Comparison of ENCODE assay signal across 7 mouse cellular contexts in genomic region chr3:37748002-37748733, GRCm38 (mm10). TPM values are rescaled to one million over a fixed set of nuclear protein-coding genes. Genes with fewer than 3 reads are reported as not detected.
DNase-seq lines count a peak whose midpoint lies in the region; ATAC-seq and TF ChIP-seq lines count a peak whose summit lies in the region.

No protein-coding gene starts in this region.

- DNase-seq in CD4-positive, CD25-positive, alpha-beta regulatory T cell, adult 2 months (ENCODE audit: low read depth, low spot score), result peak; percentile 43
- peak; percentile 95 for DNase-seq in MEL (ENCODE audit: low read depth, low spot score)
- peak; percentile 53 for DNase-seq in kidney, adult 18-20 months
- DNase-seq in urinary bladder, postnatal 10 days (ENCODE audit: low spot score), result no peak
- DNase-seq in adrenal gland, postnatal 10 days, result no peak

- no peak overlapping the region for H3K4me2 ChIP-seq in lung, embryonic 15.5 days
- no peak overlapping the region for H3K4me2 ChIP-seq in neural tube, embryonic 15.5 days

- H3K27ac ChIP-seq in MEL (ENCODE audit: control insufficient read depth, low read depth, low read length), result peak overlapping the region; percentile 97
- peak overlapping the region; percentile 66 for H3K27ac ChIP-seq in lung, embryonic 15.5 days
- no peak overlapping the region for H3K27ac ChIP-seq in neural tube, embryonic 15.5 days (replicated peaks)

- 71% methylated on average over 16 of the region's 16 CpGs for WGBS in lung, embryonic 15.5 days
- 85% methylated on average over 16 of the region's 16 CpGs for WGBS in neural tube, embryonic 15.5 days

- peaks cover 19 to 39% of the 10 kb centered on the region in 2 experiments for H3K4me1 ChIP-seq in MEL (ENCODE audit: control insufficient read depth in 1 of 2, insufficient read depth in 2 of 2, low read length in 2 of 2)
- H3K4me1 ChIP-seq in lung, embryonic 15.5 days, result no peaks in the 10 kb centered on the region
- H3K4me1 ChIP-seq in neural tube, embryonic 15.5 days, result no peaks in the 10 kb centered on the region

- H3K79me2 ChIP-seq in MEL (ENCODE audit: control insufficient read depth, insufficient read depth, low read length, poor library complexity), result no peaks in the 10 kb centered on the region

- peak overlapping the region; percentile 63 for H3K9ac ChIP-seq in MEL (ENCODE audit: control insufficient read depth, low read depth, low read length, poor library complexity, severe bottlenecking)
- H3K9ac ChIP-seq in lung, embryonic 15.5 days, result no peak overlapping the region
- no peak overlapping the region for H3K9ac ChIP-seq in neural tube, embryonic 15.5 days (replicated peaks)

- no peaks in the 10 kb centered on the region for H3K9me3 ChIP-seq in MEL (replicated peaks; ENCODE audit: insufficient read depth, low read length)
- H3K9me3 ChIP-seq in lung, embryonic 15.5 days, result no peaks in the 10 kb centered on the region
- H3K9me3 ChIP-seq in neural tube, embryonic 15.5 days (replicated peaks), result no peaks in the 10 kb centered on the region

- peak; percentile 83 to 86 for TF ChIP-seq EP300 in MEL (IDR thresholded peaks at IDR 0.05; ENCODE audit: low read depth in 1 of 2, low read length in 2 of 2)

- TF ChIP-seq POLR2A in MEL (IDR thresholded peaks at IDR 0.05; ENCODE audit: control insufficient read depth in 1 of 2, insufficient read depth in 1 of 2, low read depth in 1 of 2, low read length in 2 of 2, poor library complexity in 1 of 2), result peak in 1 of 2 experiments; percentile 78; a peak in 2 of 4 replicates

- H3K4me3 ChIP-seq in MEL (ENCODE audit: control insufficient read depth in 1 of 2, insufficient read depth in 1 of 2, low read depth in 2 of 2, low read length in 2 of 2), result no peak overlapping the region
- H3K4me3 ChIP-seq in lung, embryonic 15.5 days, result no peak overlapping the region
- no peak overlapping the region for H3K4me3 ChIP-seq in neural tube, embryonic 15.5 days (replicated peaks)

- TF ChIP-seq CTCF in MEL (IDR thresholded peaks at IDR 0.05 in 2 of 3, conservative IDR thresholded peaks at IDR 0.05 in 1 of 3; ENCODE audit: control insufficient read depth in 1 of 3, insufficient read depth in 1 of 3, low read depth in 2 of 3, low read length in 3 of 3, poor library complexity in 1 of 3, severe bottlenecking in 1 of 3), result no peak

- ATAC-seq in lung, embryonic 15.5 days (ENCODE audit: borderline replicate concordance, extremely low read depth, low FRiP score, low TSS enrichment), result 0 out of 2 replicates have a peak, but pooled peaks have one; percentile 69
- ATAC-seq in neural tube, embryonic 15.5 days (ENCODE audit: low FRiP score), result no peak

- H3K27me3 ChIP-seq in MEL (ENCODE audit: control insufficient read depth in 1 of 2, insufficient read depth in 2 of 2, low read length in 2 of 2), result no peaks in the 10 kb centered on the region
- peaks cover 1% of the 10 kb centered on the region; the same call in 1 of the 2 replicates for H3K27me3 ChIP-seq in lung, embryonic 15.5 days
- no peaks in the 10 kb centered on the region for H3K27me3 ChIP-seq in neural tube, embryonic 15.5 days (replicated peaks)

- TF ChIP-seq RAD21 in MEL (IDR thresholded peaks at IDR 0.05; ENCODE audit: low read depth, low read length), result no peak

- H3K36me3 ChIP-seq in MEL (ENCODE audit: control insufficient read depth in 1 of 2, insufficient read depth in 2 of 2, low read length in 2 of 2), result peaks cover 0 to 36% of the 10 kb centered on the region in 2 experiments; a peak in 2 of 4 replicates
- no peaks in the 10 kb centered on the region for H3K36me3 ChIP-seq in lung, embryonic 15.5 days
- H3K36me3 ChIP-seq in neural tube, embryonic 15.5 days, result no peaks in the 10 kb centered on the region

TF ChIP-seq in MEL, 35 proteins besides CTCF, POLR2A, EP300 and RAD21:
- no peak for TF ChIP-seq JUND (IDR thresholded peaks at IDR 0.05; ENCODE audit: low read depth, low read length)
- no peak for TF ChIP-seq NRF1 (IDR thresholded peaks at IDR 0.05; ENCODE audit: insufficient read depth, low read depth, low read length, poor library complexity, severe bottlenecking)
- peak; percentile 53; the same call in 1 of the 2 replicates for TF ChIP-seq MYB (IDR thresholded peaks at IDR 0.05; ENCODE audit: low read depth, low read length)
- TF ChIP-seq NELFE (IDR thresholded peaks at IDR 0.05; ENCODE audit: low read depth, low read length), result peak; percentile 75
- peak; percentile 82 for TF ChIP-seq GATA1 (IDR thresholded peaks at IDR 0.05; ENCODE audit: low read depth, low read length)
- TF ChIP-seq MAX (IDR thresholded peaks at IDR 0.05; ENCODE audit: low read length), result peak; percentile 91
- TF ChIP-seq POLR2AphosphoS5 (IDR thresholded peaks at IDR 0.05; ENCODE audit: borderline replicate concordance, low read depth, low read length), result no peak
- TF ChIP-seq MAZ (IDR thresholded peaks at IDR 0.05; ENCODE audit: low read depth, low read length), result no peak
- TF ChIP-seq ELF1 (IDR thresholded peaks at IDR 0.05; ENCODE audit: low read depth, low read length), result peak; percentile 25; the same call in 1 of the 2 replicates
- TF ChIP-seq BHLHE40 (IDR thresholded peaks at IDR 0.05; ENCODE audit: borderline replicate concordance, low read depth, low read length), result peak; percentile 64
- TF ChIP-seq ZMIZ1 (IDR thresholded peaks at IDR 0.05; ENCODE audit: low read depth, low read length), result no peak
- 0 out of 2 replicates have a peak, but pooled peaks have one; percentile 13 for TF ChIP-seq MAFK (IDR thresholded peaks at IDR 0.05; ENCODE audit: borderline replicate concordance, low read depth, low read length)
- TF ChIP-seq HCFC1 (IDR thresholded peaks at IDR 0.05; ENCODE audit: low read depth, low read length), result 0 out of 2 replicates have a peak, but pooled peaks have one; percentile 12
- peak; percentile 47; the same call in 1 of the 2 replicates for TF ChIP-seq POLR2AphosphoS2 (IDR thresholded peaks at IDR 0.05; ENCODE audit: low read length)
- TF ChIP-seq UBTF (IDR thresholded peaks at IDR 0.05; ENCODE audit: borderline replicate concordance, insufficient read depth, low read depth, low read length), result no peak
- TF ChIP-seq TBP (IDR thresholded peaks at IDR 0.05; ENCODE audit: low read depth, low read length), result peak; percentile 60; the same call in 1 of the 2 replicates
- TF ChIP-seq MYC (IDR thresholded peaks at IDR 0.05; ENCODE audit: low read depth, low read length), result peak; percentile 94
- no peak for TF ChIP-seq GABPA (IDR thresholded peaks at IDR 0.05; ENCODE audit: low read depth, low read length)
- peak; percentile 70 for TF ChIP-seq TCF12 (IDR thresholded peaks at IDR 0.05; ENCODE audit: low read depth, low read length)
- TF ChIP-seq TAL1 (IDR thresholded peaks at IDR 0.05; ENCODE audit: low read length), result peak; percentile 71
- TF ChIP-seq E2F4 (IDR thresholded peaks at IDR 0.05; ENCODE audit: borderline replicate concordance, low read depth, low read length), result no peak
- peak; percentile 88 for TF ChIP-seq RCOR1 (IDR thresholded peaks at IDR 0.05; ENCODE audit: low read depth, low read length)
- no peak for TF ChIP-seq SMC3 (IDR thresholded peaks at IDR 0.05; ENCODE audit: low read depth, low read length)
- peak; percentile 13; the same call in 1 of the 2 replicates for TF ChIP-seq MEF2A (IDR thresholded peaks at IDR 0.05; ENCODE audit: extremely low read depth, insufficient replicate concordance, low read depth, low read length, poor library complexity, severe bottlenecking)
- TF ChIP-seq ZKSCAN1 (IDR thresholded peaks at IDR 0.05; ENCODE audit: low read depth, low read length), result no peak
- no peak for TF ChIP-seq USF1 (IDR thresholded peaks at IDR 0.05; ENCODE audit: low read depth, low read length)
- no peak for TF ChIP-seq ZC3H11A (IDR thresholded peaks at IDR 0.05; ENCODE audit: low read depth, low read length)
- TF ChIP-seq SIN3A (IDR thresholded peaks at IDR 0.05; ENCODE audit: low read length), result peak; percentile 84
- no peak for TF ChIP-seq ZNF384 (IDR thresholded peaks at IDR 0.05; ENCODE audit: low read depth, low read length)
- TF ChIP-seq USF2 (IDR thresholded peaks at IDR 0.05; ENCODE audit: borderline replicate concordance in 1 of 2, insufficient read depth in 1 of 2, low read depth in 1 of 2, low read length in 2 of 2), result no peak
- TF ChIP-seq CHD1 (IDR thresholded peaks at IDR 0.05; ENCODE audit: low read depth, low read length), result no peak
- peak; percentile 85 for TF ChIP-seq MXI1 (IDR thresholded peaks at IDR 0.05; ENCODE audit: low read depth, low read length)
- no peak for TF ChIP-seq KAT2A (conservative IDR thresholded peaks at IDR 0.05; ENCODE audit: low read depth, low read length)
- no peak for TF ChIP-seq CHD2 (IDR thresholded peaks at IDR 0.05; ENCODE audit: low read length)
- TF ChIP-seq ETS1 (IDR thresholded peaks at IDR 0.05; ENCODE audit: low read depth, low read length), result peak; percentile 87
TF ChIP-seq in MEL: peak in this region for 18.

RNA-seq across cellular contexts. Expression of gene Gm5148, which starts 23.9 kb away (rescaled TPM):
- total RNA-seq in MEL (2012; rRNA removed), result 107 and 147 TPM in 2 replicates
- polyA plus RNA-seq in MEL (2012; ENCODE audit: insufficient read depth in 1 of 2, insufficient read length in 2 of 2, low read depth in 1 of 2, low replicate concordance in 2 of 2, missing spikeins in 1 of 2), result 1 to 10 TPM in 1 of 2 experiments, not detected in 1; 1.0 TPM
- polyA plus RNA-seq in lung, embryonic 15.5 days (2015; fragmentation: Nextera tagmentation; extraction: Ambion mirVana), result 4.7 and 5.8 TPM in 2 replicates
- polyA plus RNA-seq in neural tube, embryonic 15.5 days (2015; fragmentation: Nextera tagmentation; extraction: Ambion mirVana), result 9.2 and 15.2 TPM in 2 replicates
- 1 to 10 TPM in 1 of 2 experiments, under 1 TPM in 1; 0.39 to 1.1 TPM for total RNA-seq in adrenal gland, postnatal 10 days (2021)

Comparison
In these comparisons a context has a peak if more than half of its experiments do, and no peak if none do; other contexts are left out.
1. DNase-seq: peak in CD4-positive, CD25-positive, alpha-beta regulatory T cell, adult 2 months (single experiment), MEL (single experiment) and kidney, adult 18-20 months (single experiment); none in urinary bladder, postnatal 10 days (single experiment) and adrenal gland, postnatal 10 days (single experiment).